Mouse (Mus musculus): Measurements from ENCODE around the gene Gabbr2.
"Not testable (repeated sequence)": the region's sequence is repeated elsewhere in the genome, so short reads cannot be mapped to it uniquely, and the experiment has no call there.

The Gabbr2 gene

DNA sequence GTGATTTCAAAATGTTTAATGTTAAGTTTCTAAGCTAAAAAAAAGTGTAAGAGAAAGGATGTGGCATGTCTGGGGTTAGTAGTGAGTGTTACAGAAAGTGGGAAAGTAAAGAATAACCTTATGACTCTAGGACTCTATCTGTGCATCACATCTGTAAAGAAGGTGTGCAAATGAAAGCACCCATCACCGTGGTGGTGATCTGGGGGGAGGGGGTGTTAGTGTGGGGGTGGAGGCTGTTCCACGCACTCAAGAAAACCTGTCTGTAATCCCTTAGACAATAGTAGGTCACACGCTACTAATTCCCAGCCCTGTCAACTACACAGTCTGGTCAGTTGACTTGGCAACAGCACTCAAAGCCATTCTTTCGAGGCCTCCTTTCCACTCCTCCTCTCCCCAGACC is 350.4 kb downstream of the Gabbr2 start:
- DNase-seq, result no peak

DNA sequence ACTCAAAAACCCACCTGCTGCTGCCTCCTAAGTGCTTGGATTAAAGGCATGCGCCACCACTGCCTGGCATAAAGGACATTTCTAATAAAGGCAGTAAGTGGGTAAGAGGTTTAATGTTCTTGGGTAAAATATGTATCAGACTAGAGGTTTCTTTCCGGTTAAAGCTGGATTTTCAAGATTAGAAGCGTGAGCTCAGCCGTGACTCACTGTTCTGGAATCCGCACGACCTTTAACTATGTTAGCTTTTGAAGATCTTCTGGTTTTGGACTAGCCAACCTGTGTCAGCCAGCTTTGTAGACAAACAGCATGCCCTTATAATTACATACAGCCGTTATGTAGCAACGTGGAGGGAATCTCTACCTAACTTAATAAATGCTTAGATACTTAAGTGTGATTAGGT is 351.8 kb downstream of the Gabbr2 start:
- no peak for DNase-seq

DNA sequence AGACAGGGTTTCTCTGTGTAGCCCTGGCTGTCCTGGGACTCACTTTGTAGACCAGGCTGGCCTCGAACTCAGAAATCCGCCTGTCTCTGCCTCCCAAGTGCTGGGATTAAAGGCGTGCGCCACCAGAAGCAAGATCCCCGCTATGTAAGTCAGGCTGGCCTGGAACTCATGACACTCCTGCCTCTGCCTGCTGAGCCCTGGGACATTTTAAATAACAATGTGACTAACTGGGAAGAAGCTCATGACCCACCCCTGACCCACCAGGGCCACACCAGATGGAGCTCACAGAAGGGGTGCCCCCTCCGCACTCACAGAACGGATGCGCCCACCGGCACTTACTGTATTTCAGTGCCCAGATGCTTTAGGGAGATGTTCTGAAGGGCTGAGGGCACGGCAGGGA is 354.4 kb downstream of the Gabbr2 start:
- not testable (repeated sequence) for DNase-seq

DNA sequence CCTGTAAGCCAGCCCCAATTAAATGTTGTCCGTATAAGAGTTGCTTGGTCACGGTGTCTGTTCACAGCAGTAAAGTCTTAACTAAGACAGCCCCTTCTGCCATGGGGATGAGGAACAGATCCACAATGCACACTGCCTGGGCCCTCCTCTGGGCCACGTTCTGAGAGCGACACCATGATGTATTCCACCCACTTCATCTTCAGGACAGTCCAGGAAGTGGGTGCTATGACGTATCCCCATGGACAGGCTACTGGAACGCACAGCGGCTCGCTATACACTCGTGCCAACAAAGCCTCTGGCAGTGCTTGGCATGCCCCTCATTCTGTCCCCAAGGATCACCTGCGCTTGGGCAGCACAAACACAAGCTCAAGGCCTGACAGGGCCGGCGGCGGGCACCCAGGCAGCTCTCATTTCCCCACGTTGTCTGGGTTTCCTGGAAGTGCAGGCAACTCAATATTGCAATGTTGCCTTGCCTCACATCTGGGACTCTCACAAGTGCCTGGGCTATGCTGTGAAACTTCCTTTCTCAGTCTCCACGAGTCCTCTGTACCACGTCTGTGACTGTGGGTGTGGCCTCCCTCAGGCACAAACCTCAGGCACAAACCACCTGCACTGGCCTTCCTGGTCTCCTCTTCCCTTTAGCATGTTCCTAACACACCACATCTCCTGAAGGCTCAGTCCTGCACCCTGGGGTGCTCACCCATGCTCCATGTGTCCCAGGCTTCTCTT is 355.8 kb downstream of the Gabbr2 start:
- no peak for DNase-seq

DNA sequence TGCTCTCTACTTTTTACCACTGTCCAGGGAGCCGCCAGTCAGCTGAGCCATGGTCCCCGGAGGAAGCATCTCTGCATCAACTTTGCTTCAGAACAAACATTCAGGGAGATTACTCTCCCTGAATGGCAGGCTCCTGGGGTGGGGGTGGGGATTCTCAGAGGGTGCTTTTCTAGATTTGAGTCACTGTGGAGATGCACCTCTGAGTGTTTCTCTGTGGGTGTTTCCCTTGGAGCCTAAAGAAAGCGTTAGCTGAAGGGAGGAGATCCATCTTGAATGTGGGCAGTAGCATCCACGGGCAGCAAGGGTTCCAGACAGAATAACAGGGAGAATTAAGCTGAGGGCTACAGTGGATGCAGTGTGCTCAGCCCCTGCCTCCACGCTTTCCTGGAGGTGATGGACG is 356.8 kb downstream of the Gabbr2 start:
- DNase-seq, result no peak

DNA sequence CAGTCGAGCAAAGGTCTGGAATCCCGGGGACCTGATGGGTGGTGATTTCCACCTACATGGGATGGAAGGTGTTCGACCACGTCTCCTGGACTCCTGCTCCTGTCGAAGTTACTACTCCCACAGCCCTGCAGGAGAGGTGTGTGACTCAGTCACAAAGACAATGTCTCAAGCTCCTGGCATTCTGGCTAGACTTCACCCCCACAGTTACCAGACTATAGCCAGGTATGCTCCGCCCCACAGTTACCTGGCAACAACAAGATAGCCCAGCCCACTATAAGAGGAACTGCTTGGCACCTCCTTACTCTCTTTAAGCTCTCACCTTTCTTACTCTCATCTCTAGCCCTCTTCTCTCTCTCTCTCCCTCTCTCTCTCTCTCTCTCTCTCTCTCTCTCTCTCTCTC is 358.1 kb downstream of the Gabbr2 start:
- DNase-seq, result not testable (repeated sequence)

DNA sequence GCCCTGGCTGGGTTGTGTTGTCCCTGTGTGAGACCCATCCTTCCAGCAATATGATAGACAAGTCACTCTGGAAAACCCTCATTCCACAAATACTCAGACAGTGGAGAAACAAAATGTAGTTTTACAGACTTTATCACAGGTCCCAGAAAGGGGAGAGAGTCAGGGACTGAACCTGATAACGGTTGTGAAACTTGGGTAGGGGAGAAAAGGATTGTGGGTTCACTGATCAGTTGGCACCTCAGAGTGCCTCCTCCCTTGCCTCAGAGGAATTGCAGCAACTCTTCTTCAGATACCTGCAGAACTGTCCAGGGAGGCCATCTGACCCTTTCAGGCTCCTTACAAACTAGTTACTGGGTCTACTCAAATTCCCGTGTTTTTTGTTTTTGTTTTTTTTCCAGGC is 359.2 kb downstream of the Gabbr2 start:
- DNase-seq, result no peak

DNA sequence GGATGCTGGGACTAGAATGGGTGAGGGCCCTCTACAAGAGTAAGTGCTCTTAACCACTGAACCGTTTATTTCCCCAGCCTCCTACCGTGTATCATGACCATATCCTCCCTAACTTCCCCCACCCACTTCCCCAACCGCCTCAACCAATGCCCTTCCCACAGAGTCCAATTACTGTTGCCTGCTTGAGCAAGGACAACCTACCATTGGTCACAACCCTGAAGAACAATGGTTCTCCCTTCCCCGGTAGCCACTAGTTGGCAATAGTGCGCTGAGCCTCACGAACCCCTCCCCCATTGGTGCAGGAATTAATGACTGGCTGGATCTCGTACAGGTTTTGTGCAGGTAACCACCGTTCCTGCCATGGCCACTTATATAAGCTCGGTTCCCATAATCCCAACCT is 361.3 kb downstream of the Gabbr2 start:
- no peak for DNase-seq

DNA sequence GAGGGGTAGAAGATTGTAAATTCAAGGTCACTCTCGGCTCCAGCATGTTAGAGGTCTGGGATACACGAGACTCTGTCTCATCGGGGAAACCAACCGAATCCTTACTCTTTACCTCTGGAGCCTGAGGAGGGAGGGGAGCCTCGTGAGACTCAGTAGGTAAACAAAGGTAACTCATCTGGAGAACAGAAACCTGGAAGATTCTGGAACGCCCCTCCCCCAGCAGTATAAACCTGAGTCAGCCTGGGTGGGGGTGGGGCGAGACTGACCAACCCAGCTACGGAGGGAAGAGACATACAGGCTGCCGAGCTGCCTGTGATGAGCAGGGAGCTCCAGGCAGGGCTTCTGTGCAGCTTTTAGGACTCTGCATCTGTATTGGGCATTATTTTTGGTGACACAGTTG is 362.8 kb downstream of the Gabbr2 start:
- DNase-seq, result no peak

DNA sequence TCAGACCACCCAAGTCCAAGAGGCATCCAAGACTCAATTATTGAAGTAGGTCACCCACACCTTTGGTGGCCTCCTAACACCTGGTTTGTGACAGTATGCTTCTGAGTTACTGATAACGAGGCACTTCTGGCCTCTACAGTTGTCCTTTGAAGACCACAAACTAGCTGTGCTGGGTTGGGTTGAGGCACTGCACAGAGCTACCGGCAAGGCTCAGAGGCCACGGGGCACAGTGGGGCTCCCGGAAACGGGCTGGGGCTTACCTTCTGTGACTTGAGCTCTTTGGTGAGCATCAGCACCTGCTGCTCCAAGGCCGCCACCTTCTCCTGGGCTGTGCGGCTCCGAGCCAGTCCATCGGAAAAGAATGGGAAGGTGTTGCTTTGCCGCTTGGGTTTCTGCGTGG is 363.6 kb downstream of the Gabbr2 start:
- DNase-seq, result no peak

DNA sequence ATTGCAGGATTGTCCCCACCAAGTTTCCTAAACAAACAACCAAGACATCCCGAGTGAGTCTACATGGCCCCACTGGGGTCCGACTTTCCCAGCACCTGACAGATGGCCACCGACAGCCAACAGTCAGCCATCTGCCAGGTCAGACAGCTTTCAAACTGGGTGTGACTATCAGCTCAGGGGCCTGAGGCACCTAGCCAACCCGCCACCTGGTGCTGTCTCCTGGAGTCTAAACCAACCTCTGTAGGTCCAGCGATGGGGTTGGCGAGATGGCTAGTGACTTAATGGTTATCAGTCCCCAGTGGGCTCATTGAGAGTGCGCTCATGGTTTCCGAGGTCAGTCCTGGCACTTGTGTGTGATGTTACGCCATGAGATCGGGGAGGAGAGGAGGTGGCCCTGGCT is 366.6 kb downstream of the Gabbr2 start:
- no peak for DNase-seq

DNA sequence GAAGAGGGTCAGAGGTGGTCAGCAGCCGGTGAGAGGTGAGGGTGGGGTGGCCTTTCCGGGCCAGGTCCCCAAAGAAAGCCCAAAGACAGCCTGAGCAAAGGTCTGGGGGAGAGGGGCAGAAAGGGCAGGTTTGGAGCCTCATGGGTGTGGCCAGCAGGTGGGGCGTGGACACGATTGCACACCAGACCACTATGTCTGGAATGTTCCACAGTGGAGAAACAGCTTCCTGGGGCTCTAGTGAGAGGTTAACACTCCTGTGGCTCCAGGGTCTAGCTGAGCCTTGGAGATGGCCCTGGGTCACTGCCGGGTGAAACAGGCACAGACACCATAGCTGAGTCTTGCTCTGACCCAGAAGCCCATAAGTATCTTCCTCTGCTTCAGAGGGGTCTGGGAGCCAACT is 368.7 kb downstream of the Gabbr2 start:
- no peak for DNase-seq

DNA sequence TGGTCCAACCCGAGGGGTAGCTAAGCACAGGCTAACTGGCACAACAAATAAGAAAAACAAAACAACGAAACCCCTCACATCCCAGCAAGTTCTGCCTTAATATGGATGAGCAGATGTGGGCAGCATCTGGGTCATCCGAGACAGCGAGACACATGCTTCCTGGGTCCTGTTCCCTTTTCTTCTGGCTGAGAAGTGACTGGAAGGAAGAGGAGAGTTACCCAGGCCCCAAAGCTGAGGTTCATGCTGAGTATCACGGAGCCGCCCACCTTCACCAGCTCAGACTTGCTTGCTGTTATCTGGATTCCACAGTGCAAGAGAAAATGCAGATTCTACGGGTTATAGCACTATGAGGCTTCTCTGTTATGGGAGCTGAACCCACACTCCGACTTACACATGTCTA is 370.7 kb downstream of the Gabbr2 start:
- DNase-seq, result no peak

DNA sequence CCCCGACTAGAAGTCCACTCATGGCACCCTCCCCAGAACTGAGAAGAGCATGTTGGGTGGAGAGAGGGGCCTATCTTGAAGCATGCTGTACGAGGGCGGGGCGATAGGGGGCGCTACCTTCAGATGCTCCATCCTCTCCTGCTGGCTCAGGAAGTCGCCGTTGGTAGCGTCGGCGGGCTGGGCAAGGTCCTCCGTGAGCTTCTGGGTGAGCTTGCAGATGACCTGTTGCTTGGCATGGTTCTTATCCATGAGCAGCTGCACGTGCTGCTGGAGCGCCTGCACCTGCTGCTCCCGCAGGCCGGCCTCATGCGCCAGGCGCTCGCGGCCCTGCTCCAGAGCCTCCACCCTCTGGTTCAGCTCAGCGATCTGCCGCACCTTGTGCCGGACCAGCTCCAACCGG is 371.3 kb downstream of the Gabbr2 start:
- DNase-seq, result no peak

DNA sequence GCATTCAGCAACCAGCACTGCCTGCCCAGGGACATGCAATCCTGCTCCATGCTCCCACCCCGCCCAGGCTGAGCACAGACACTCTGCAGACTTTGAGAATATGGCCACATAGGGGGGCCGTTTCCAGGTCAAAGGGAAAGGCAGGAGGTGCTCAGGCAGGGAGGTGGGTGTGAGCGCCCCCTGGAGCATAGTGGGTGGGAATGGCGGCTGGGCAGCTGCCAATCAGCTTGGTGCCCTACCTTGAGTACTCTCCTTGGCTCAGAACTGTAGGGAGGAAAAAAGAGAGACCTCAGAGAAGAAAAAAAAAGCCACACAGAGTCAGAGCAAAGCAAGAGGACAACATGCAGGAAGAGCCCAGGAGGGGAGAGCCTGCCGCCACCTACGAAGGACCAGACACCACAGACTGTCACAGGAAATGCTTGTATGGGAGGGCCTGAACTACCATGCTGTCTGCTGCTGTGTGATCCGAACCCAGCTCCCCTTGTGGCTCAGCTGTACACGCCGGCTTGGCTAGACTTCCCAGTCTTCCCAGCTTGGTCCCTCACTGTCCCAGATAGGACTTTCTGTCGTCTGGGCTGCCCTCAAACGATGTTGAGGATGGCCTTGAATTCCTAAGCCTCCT is 373.4 kb downstream of the Gabbr2 start:
- DNase-seq, result no peak

DNA sequence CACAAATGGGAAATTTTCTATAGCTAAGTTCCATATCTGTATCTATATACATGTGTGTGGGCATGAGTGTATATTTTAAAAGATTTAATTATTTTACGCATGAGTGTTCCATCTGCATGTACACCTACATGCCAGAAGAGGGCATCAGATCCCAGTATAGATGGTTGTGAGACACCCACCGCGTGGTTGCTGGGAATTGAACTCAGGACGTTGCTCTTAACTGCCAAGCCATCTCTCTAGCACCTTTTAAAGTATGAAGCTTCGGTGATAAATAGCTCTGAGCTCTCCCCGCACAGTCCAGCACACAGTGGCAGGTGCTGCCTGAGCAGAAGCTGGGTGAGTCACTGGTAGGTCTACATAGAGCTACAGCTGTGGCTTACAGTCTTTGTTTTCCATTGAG is 374.3 kb downstream of the Gabbr2 start:
- DNase-seq, result no peak

DNA sequence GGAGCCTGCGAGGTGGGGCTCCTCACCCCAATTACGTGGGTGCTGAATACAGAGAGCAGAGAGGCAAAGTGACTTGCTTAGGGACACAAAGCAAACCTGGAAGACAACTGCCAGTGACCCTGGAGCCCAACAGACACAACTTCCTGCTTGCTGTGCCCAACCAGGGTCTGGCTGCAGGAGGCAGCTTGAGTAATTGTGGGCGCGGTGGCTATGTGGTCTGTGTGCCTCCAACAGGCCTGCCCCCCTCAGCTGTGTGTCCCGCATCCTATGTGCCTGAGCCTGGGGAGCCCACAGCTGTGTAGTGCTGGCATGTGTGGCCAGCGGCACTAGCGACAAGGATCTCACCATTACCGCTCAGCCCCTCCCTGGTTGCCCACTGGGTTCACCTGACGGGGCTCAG is 377.0 kb downstream of the Gabbr2 start:
- DNase-seq, result no peak

DNA sequence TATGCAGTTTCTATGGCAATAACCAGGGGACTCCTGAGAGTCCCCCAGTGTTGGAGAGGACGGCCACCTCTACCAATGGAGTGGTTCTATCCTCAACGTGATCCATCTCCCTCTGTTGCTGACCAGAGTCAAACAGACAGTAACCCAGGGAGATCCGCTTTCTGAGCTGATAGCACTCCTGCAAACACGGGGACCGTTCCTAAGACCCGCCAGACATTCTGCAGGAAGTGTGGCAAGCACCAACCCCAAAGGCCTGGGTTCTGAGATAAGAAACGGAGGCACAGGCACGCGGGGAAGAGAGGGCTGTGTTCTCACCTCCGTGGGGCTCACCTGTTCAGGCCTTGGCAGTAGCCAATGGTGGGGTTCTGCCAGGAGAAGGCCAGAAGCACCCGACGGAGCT is 378.1 kb downstream of the Gabbr2 start:
- DNase-seq, result no peak

All from right cerebral cortex, postnatal 25 days (tissue).